Mouse (Mus musculus) limb, embryonic 12.5 days (tissue): ENCODE data around the gene Mtcl1. TPM values are rescaled to one million over a fixed set of nuclear protein-coding genes. Genes with fewer than 3 reads are reported as not detected.

Experiments
- ATAC-seq: fragments of 200-750 bp; cut with Nextera tagmentation; 2 replicates; pipeline ENCODE4 v1.8.0; 2017; ENCODE audit warnings: low read depth, moderate TSS enrichment; ENCODE audit not compliant: insufficient number of reproducible peaks, insufficient read depth, low FRiP score, low TSS enrichment
- H3K27ac ChIP-seq: fragments of 300-500 bp; sonication (generic); 2 replicates; pipeline ENCODE4 v1.5.1; 2016; ENCODE audit warnings: mild to moderate bottlenecking, moderate library complexity
- H3K27me3 ChIP-seq: fragments of 300-500 bp; sonication (generic); 2 replicates; pipeline ENCODE4 v1.6.1; 2016; ENCODE audit warnings: mild to moderate bottlenecking, moderate library complexity
- H3K36me3 ChIP-seq: fragments of 300-500 bp; sonication (generic); 2 replicates; pipeline ENCODE4 v1.6.1; 2016; ENCODE audit warnings: mild to moderate bottlenecking, moderate library complexity
- H3K4me1 ChIP-seq: fragments of 300-500 bp; sonication (generic); replicated peaks from 2 replicates; pipeline ENCODE4 v1.6.1; 2016
- H3K4me2 ChIP-seq: fragments of 300-500 bp; sonication (generic); 2 replicates; pipeline ENCODE4 v1.6.1; 2016; ENCODE audit warnings: mild to moderate bottlenecking, moderate library complexity
- H3K4me3 ChIP-seq: fragments of 300-500 bp; sonication (generic); replicated peaks from 2 replicates; pipeline ENCODE4 v1.5.1; 2016; ENCODE audit warnings: mild to moderate bottlenecking
- H3K9ac ChIP-seq: fragments of 300-500 bp; sonication (generic); replicated peaks from 2 replicates; pipeline ENCODE4 v1.6.1; 2016; ENCODE audit warnings: mild to moderate bottlenecking, moderate library complexity
- H3K9me3 ChIP-seq: fragments of 300-500 bp; sonication (generic); 2 replicates; pipeline ENCODE4 v1.6.1; 2016; ENCODE audit warnings: mild to moderate bottlenecking, moderate library complexity
- WGBS: fragments of 180-500 bp; shearing (Covaris S2); methylation state at CpG from one replicate; pipeline ENCODE4 v1.1.7; 2016; 5-methylcytosine and 5-hydroxymethylcytosine counted together
- polyA plus RNA-seq: library from polyadenylated mRNA; unstranded; fragments of >200 nt; fragmentation: Nextera tagmentation; extraction: Ambion mirVana; gene quantifications from 2 replicates; pipeline ENCODE4 v1.2.1, GENCODE M21; 2016

The Mtcl1 gene
- polyA plus RNA-seq: 4.8 and 5.3 TPM in 2 replicates

GRCm38 (mm10) chr17:66449460-66450341 is at the start of gene Mtcl1:
TSS of gene Mtcl1 (minus strand) at chr17:66449750.
- Histone ChIP-seq H3K27ac (peak within 1 kb of the TSS; percentile 74), H3K9me3 (no peaks in the 10 kb centered on the region), H3K36me3 (no peaks in the 10 kb centered on the region), H3K4me3 (peak within 1 kb of the TSS; percentile 81), H3K27me3 (peaks cover 41% of the 10 kb centered on the region), H3K4me1 (peaks cover 35% of the 10 kb centered on the region), H3K9ac (peak within 1 kb of the TSS; percentile 86), H3K4me2 (peak within 1 kb of the TSS; percentile 94)
- WGBS: under 1% methylated on average over 75 of the region's 76 CpGs
- peak; percentile 77 for ATAC-seq

- Histone ChIP-seq H3K27me3 (no peaks in the 10 kb centered on the region), H3K9ac (no peak overlapping the region), H3K4me1 (no peaks in the 10 kb centered on the region), H3K4me2 (no peak overlapping the region), H3K36me3 (peaks cover 93% of the 10 kb centered on the region), H3K9me3 (no peaks in the 10 kb centered on the region), H3K27ac (no peak overlapping the region), H3K4me3 (no peak overlapping the region)
- 84% methylated on average over 14 of the region's 14 CpGs for WGBS
- ATAC-seq: no peak
These were observed 49.0 kb upstream of the Mtcl1 start for GRCm38 (mm10) chr17:66498598-66498997.

GRCm38 (mm10) chr17:66496589-66496988 is 47.0 kb upstream of the Mtcl1 start:
- no peak overlapping the region for H3K27ac ChIP-seq
- H3K27me3 ChIP-seq: no peaks in the 10 kb centered on the region
- ATAC-seq: no peak
- H3K9ac ChIP-seq: no peak overlapping the region
- WGBS: 95% methylated on average over 9 of the region's 9 CpGs
- no peak overlapping the region for H3K4me3 ChIP-seq
- H3K36me3 ChIP-seq: peaks cover 86% of the 10 kb centered on the region
- no peaks in the 10 kb centered on the region for H3K4me1 ChIP-seq
- H3K9me3 ChIP-seq: no peaks in the 10 kb centered on the region
- H3K4me2 ChIP-seq: no peak overlapping the region

GRCm38 (mm10) chr17:66490022-66490601 is 40.6 kb upstream of the Mtcl1 start:
- H3K27me3 ChIP-seq: no peaks in the 10 kb centered on the region
- no peak overlapping the region for H3K4me2 ChIP-seq
- no peaks in the 10 kb centered on the region for H3K9me3 ChIP-seq
- no peak for ATAC-seq
- no peak overlapping the region for H3K4me3 ChIP-seq
- H3K36me3 ChIP-seq: peaks cover 22% of the 10 kb centered on the region
- H3K4me1 ChIP-seq: no peaks in the 10 kb centered on the region
- H3K9ac ChIP-seq: no peak overlapping the region
- no peak overlapping the region for H3K27ac ChIP-seq
- 44% methylated on average over 10 of the region's 10 CpGs for WGBS

- 83% methylated on average over 6 of the region's 6 CpGs for WGBS
- Histone ChIP-seq H3K4me3 (no peak overlapping the region), H3K27ac (no peak overlapping the region), H3K27me3 (peaks cover 2% of the 10 kb centered on the region; the same call in 1 of the 2 replicates), H3K9me3 (no peaks in the 10 kb centered on the region), H3K9ac (no peak overlapping the region), H3K36me3 (no peaks in the 10 kb centered on the region), H3K4me1 (0 out of 2 replicates have a peak, but pooled peaks cover 4% of the 10 kb centered on the region), H3K4me2 (no peak overlapping the region)
- ATAC-seq: no peak
These were observed 37.0 kb upstream of the Mtcl1 start for GRCm38 (mm10) chr17:66486576-66486975.

- 0 out of 2 replicates have a peak overlapping the region, but pooled peaks have one; percentile 19 for H3K4me2 ChIP-seq
- 11% methylated on average over 11 of the region's 11 CpGs for WGBS
- H3K4me1 ChIP-seq: peaks cover 5% of the 10 kb centered on the region
- H3K36me3 ChIP-seq: no peaks in the 10 kb centered on the region
- peaks cover 9% of the 10 kb centered on the region for H3K27me3 ChIP-seq
- no peak overlapping the region for H3K9ac ChIP-seq
- no peak overlapping the region for H3K27ac ChIP-seq
- ATAC-seq: peak; percentile 43; the same call in 1 of the 2 replicates
- H3K9me3 ChIP-seq: no peaks in the 10 kb centered on the region
- H3K4me3 ChIP-seq: no peak overlapping the region
These were observed 36.2 kb upstream of the Mtcl1 start for GRCm38 (mm10) chr17:66485742-66486141.

GRCm38 (mm10) chr17:66484965-66485364 is 35.4 kb upstream of the Mtcl1 start:
- peaks cover 16% of the 10 kb centered on the region for H3K27me3 ChIP-seq
- no peaks in the 10 kb centered on the region for H3K9me3 ChIP-seq
- ATAC-seq: no peak
- H3K36me3 ChIP-seq: no peaks in the 10 kb centered on the region
- H3K4me1 ChIP-seq: peaks cover 12% of the 10 kb centered on the region
- H3K27ac ChIP-seq: no peak overlapping the region
- no peak overlapping the region for H3K9ac ChIP-seq
- H3K4me3 ChIP-seq: no peak overlapping the region
- 56% methylated on average over 2 of the region's 2 CpGs for WGBS
- no peak overlapping the region for H3K4me2 ChIP-seq

GRCm38 (mm10) chr17:66483651-66484454 is 34.3 kb upstream of the Mtcl1 start:
- Histone ChIP-seq H3K4me3 (no peak overlapping the region), H3K27ac (no peak overlapping the region), H3K36me3 (no peaks in the 10 kb centered on the region), H3K9ac (no peak overlapping the region), H3K4me1 (peaks cover 15% of the 10 kb centered on the region), H3K9me3 (no peaks in the 10 kb centered on the region), H3K4me2 (no peak overlapping the region), H3K27me3 (peaks cover 27% of the 10 kb centered on the region)
- 75% methylated on average over 9 of the region's 9 CpGs for WGBS
- ATAC-seq: no peak

- Histone ChIP-seq H3K27ac (no peak overlapping the region), H3K4me1 (peaks cover 15% of the 10 kb centered on the region), H3K36me3 (no peaks in the 10 kb centered on the region), H3K4me3 (no peak overlapping the region), H3K4me2 (no peak overlapping the region), H3K27me3 (peaks cover 34% of the 10 kb centered on the region), H3K9me3 (no peaks in the 10 kb centered on the region), H3K9ac (no peak overlapping the region)
- 79% methylated on average over 5 of the region's 5 CpGs for WGBS
- ATAC-seq: no peak
These were observed 31.7 kb upstream of the Mtcl1 start for GRCm38 (mm10) chr17:66481295-66481694.

GRCm38 (mm10) chr17:66480491-66481278 is 31.1 kb upstream of the Mtcl1 start:
- no peak for ATAC-seq
- Histone ChIP-seq H3K4me1 (peaks cover 15% of the 10 kb centered on the region), H3K27me3 (peaks cover 34% of the 10 kb centered on the region), H3K4me2 (peak overlapping the region; percentile 45), H3K36me3 (no peaks in the 10 kb centered on the region), H3K4me3 (peak overlapping the region; percentile 15; the same call in 1 of the 2 replicates), H3K9me3 (no peaks in the 10 kb centered on the region), H3K27ac (no peak overlapping the region), H3K9ac (no peak overlapping the region; the same call in 1 of the 2 replicates)
- 23% methylated on average over 17 of the region's 17 CpGs for whole genome bisulfite sequencing
